Mouse (Mus musculus) lung, postnatal 14 days (tissue): ENCODE data around the gene Kif26b.

Experiments
- DNase-seq: peaks from one replicate; pipeline ENCODE4 v3.0.0; 2021

Kif26b gene

DNA sequence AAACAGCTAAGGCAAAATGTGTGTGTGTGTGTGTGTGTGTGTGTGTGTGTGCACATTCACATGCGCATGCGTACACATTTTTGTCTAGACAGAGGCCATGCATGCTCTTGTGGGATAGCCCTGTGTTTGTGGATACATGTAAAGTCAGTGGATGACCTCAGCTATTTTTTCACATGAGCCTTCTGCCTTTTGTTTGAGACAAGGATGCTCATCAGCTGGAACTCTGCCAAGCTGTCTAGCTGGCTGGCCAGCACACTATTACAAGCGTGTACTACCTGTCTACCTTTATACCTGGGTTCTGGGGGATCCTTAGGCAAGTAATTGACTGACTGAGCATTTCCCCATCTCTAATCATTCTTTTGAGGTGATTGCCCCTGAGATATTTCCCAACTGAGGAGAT, 201.3 kb downstream of the Kif26b start:
- DNase-seq = no peak

DNA sequence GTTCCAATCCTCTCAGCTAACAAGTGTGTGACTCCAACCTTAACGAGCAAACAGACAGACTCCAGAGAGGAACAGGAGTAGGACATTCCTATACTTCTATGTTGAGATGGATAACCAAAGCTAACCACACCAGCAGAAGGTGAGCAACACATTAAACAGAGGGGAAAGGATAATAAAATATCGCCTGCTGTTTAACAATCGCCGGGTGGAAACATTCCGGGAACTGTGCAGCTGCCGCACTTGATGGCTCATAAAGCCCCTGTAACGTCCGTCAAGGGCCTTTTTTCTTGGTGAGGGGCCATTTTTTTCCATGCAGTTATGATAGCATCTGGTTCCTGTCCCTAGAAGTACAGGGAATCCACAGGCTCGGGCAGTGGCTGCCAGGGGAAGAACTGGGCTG, 204.1 kb downstream of the Kif26b start:
- no peak for DNase-seq

DNA sequence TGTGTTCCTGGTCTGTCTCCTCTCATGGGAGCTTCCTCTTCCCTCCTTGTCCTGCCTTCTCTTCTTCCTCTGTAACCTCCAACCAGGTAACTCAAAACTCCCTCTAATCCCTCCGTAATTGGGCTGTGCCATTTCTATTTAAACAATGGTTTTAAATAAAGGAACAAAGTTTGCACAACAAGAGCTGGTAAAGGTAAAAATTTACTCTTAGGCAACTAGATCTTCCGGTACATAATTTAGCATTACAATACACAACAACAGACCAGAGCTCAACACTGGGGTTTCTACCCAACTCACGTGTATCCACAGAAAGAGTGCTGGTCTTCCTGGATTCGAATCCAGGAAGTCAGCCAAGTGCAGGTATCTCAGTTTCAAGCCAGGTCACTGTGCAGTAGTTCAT, 205.7 kb downstream of the Kif26b start:
- no peak for DNase-seq

DNA sequence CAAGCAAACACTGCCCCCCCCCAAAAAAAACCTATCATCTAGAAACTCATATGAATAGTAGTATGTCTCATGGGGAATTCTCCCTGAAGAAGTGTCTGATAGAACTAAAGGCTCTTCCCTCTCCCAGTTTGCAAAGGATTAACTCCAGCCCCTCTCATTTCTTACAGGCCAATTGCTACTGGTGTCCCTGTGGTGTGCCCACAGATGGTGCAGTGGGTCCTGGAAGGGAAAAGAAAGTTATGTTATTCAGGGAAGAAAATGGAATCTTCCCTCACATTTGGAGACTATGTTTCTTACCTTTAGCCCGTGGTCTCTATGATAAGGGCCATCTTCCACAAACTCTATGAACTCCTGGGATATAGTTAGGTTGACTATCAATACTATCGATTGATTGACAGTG, 208.0 kb downstream of the Kif26b start:
- no peak for DNase-seq

DNA sequence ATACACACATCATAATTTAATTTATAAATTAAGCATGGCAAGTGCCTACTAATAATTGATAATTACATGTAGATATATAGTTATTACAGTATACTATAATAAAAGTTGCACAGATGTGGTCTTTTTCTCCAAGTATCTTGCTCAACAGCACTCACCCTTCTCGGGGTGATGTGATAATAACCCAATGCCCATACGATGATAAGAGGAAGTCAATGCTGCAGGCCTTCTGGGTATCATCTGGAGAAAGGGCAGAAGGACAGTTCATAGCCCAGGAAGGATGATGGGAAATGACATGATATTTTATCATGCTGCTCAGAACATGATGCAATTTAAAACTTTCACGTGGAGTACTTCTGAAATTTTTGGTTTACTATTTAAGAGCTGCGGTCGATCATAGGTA, 214.9 kb downstream of the Kif26b start:
- DNase-seq = no peak

DNA sequence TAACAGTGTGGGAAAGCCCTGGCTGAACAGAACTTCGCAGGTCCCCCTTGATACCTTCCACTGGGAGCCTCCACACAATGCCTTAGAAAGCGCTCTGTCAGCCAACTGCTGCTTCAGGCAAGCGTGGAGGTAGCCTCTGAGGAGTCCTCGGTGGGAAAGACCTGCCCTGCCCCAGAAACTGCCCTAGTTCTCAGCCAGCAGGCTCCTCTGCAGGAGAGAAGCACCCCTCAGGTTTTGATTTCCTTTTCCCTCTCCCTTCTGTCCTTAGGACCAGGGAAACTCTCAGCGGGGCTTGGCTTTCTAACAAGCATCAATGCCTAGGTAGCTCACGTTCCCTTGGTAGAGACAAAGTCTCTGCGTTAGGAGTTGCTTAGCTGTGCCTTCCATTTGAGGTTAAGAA, 215.6 kb downstream of the Kif26b start:
- no peak for DNase-seq

DNA sequence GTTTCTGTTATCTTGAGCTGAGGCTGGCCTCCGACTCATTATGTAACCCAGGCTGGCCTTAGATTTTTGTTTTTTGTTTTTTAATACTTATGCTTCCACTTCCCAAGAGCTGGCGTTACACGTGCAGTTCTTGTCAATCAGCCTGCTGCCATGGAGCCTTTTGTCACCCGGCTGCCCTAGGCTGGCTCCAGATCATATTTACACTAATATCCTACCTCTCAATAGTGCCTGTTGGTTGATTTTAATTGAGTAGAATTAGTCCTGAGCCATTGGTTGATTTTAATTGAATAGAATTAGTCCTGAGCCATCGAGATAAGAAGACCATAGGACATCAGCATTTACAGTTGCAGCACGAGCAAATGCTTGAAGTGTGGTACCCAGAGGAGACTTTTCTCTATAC, 216.0 kb downstream of the Kif26b start:
- no peak for DNase-seq

DNA sequence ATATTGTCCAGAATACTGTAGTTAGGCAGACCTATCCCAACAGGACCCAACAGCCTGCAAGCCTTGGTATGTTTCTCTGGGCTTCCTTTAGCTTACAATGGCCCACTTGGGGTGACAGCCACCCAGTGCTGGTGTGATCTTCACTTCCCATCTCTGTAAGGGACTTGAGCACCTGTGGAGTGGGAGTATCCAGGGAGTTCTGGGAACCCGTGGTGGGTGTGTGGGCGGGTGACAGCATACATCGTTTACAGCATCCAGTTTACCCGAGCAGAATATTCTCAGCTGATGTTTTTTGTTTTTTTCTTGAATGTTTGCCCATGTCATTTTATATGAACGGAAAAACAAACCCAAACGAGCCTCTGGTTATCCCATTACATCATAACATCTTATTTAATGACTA, 216.5 kb downstream of the Kif26b start:
- DNase-seq = no peak

DNA sequence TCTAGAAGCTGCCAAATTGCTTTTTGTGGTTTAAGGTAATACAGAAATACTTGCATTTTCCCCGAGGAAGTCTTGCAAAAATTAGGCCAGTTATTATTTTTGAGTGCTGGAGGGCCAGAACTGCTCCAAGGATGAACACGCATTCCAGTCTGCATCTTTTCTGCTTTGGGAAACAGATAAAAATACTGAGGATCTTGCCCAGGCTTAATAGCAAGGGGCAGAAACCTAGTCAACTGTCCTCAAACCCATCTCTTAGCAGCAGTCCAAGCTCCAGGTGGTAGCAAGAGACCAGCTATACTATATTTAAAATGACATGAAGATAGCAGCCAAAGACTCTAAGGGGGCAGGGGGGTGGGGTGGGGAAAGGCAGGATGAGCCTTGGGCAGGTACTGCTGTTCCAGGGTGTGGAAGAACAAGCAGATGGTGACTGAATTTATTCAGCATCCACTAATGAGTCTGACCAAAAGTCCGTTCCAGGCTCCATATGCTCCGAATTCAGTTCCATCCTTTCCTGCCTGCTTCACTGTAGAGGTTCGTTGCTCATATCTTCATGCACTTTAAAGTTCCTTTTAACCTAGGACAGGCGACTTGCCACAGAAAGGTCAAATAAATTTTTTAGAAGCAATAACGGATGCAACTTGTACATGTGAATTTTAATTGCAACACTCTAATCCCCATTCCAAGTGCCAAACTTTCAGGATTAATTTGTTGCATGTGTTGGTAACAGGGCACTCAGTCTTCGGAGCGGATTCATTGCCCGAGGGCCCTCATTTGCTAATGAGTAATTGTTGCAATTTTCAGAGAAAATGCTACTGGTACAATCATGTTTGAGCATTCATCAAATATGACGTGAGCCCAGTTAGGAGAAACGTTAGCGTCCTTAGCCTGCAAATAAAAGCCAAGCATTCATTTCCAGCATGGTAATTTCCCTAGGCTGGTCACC, 218.6 kb downstream of the Kif26b start:
- no peak for DNase-seq

DNA sequence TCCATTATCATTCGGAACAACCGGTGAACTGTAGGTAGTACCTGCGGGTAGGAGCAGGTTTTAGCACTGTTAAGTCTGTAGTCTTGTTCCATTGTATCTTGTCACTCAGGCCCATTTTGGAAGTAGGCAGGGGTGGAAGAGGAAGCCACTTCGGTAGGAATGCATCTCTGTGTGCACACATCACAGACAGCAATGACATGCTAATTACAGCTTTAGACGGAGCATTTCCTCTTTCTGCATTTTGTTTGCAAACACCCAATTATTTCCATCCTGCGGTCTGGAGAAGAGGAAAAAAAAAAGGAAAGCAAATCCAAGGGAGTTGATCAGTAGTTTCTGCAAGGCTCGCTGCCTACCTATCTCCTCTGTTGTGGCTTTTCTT, 219.3 kb downstream of the Kif26b start:
- no peak for DNase-seq

DNA sequence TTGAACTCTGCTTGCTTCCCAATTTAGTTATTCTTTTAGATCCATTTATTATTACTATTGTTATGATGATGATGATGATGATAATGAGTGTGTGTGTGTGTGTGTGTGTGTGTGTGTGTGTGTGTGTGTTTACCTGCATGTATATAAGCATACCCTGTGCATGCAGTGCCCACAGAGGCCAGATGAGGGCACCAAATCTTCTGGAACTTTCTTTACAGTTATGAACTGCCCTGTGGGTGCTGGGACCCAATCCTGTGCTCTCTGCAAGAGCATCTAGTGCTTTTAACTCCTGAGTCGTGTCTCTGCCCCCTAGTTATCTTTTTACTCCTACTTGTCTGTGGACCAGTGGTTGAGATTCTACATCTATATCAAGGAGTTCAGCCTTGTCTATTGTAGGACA, 219.7 kb downstream of the Kif26b start:
- DNase-seq = no peak

DNA sequence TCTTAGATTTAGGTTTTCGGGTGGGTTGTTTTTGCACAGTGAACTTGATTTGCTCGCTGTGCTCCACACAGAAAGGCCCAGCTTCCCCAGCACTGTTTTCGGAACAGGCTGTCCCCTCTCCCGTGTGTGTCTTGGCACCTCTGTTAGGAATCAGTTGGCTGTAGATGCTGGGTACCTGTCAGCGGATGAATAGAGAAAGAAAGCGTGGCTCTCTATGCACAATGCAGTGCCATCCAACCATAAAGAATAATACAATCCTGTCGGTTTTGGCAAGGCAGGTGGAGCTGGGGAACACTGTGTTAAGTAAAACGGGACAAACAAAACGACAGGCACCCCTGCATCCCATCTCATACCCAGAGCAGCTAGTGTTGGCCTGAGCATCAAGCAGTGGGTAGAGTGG, 220.9 kb downstream of the Kif26b start:
- no peak for DNase-seq

DNA sequence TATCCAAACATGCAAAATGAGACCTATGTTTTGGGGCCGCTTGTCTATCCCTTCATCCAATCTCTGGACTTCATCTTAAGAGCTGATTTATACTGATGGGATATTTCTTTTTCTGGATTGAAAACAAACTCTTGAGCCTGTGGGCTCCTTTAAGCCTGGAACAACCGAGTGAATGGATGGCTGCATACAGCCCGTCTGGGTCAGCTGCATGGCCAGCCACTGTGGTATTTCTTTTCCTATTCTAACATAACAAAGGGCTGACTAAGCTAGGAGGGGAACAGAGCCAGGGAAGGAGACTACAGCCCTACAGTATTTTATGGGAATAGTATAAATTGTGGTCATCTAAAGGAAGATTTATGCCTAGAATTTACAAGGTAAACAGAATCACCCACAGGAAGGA, 229.5 kb downstream of the Kif26b start:
- DNase-seq = no peak

DNA sequence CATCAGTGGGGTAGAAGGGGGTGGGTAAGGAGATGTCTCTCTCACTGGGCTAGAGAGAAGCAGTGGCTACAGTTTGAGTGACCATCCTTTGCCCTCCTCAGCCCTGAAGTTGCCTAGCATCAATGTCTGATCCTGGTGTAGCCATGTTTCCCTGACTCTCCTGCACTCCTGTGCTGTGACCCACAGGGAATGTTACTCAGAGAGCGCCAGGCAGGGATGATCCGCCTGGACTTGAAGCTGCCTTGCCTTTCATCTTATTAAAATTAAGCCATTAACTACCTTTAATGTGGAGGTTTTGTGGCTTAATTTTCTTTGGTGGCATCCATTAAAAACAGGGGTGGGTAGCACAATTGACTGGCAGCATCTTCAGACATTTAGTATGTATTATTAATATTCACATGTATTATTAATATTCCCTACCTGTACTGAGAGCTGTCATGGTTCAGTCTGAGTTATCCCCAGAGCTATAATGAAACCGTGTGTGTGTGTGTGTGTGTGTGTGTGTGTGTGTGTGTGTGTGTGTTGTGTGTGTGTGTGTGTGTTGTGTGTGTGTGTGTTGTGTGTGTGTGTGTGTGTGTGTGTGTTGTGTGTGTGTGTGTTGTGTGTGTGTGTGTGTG, 233.3 kb downstream of the Kif26b start:
- no peak for DNase-seq

DNA sequence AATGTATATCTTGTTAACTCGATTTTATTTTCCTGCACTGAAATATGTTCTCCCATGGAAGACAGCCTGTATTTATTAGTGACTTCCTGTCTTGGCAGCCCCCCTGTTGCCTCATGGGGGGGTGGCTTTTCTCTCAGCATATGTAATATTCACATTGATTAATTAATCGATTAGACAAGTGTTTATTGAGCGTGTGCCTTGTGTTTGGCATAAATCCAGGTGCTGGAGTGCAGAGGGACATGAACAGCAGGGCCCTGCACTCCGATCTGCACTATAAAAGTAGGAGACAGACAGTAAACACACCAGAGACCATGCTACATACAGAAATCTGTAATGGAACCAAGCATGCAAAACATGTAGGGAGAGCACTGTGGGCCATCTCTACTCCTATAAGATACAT, 236.0 kb downstream of the Kif26b start:
- no peak for DNase-seq

DNA sequence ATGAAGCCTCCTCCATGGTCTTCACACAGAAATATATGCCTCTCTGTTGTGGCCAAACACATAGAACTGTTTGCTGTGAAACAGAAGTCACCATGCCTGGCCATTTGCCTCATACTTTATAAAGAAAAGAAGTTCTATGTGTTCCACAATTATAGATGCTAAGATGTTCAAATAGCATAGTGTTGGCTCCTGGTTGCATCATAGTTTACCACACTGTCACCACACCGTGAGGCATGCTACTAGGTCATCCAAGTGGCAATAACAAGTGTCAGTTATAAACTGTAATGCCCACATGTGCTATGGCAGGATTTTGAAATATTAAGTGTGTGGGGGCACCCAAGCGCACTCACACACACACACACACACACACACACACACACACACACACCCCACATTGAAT, 236.7 kb downstream of the Kif26b start:
- DNase-seq = no peak

DNA sequence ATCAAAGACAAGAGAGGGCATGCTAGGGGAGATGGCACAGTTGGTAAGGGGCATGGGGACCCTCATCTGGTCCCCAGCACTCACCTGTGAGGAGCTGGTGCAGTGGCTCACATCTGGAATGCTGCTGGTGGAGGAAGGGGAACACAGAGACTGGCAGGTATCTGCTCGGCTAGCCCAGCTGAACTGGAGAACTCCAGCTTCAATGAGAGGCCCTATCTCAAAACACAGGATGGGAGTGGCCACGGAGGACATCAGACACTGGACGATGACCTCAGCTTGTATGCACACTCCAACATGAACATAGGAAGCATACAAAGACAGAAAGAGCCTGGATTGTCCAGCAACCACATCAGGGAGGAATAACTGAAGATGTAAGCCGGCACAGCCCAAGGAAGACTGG, 240.1 kb downstream of the Kif26b start:
- DNase-seq = no peak

DNA sequence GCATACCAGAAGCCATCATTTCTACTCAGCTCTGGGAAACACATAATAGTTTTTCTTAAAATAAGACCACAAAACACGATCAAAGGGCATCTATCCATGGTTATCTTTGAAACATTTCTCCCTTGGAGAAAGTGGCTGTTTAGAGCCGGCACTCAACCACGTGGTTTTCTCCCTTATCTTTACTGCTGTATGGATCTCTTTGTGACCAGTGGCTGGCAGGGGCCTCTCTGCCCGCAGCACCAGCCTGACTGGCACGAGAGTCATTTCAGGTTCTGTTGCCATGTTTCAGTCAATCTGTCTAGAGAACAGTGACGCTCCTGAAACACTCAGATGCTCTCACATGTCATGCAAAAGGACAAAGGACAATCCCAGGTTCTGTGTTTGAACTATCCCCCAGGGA, 241.1 kb downstream of the Kif26b start:
- DNase-seq = no peak

DNA sequence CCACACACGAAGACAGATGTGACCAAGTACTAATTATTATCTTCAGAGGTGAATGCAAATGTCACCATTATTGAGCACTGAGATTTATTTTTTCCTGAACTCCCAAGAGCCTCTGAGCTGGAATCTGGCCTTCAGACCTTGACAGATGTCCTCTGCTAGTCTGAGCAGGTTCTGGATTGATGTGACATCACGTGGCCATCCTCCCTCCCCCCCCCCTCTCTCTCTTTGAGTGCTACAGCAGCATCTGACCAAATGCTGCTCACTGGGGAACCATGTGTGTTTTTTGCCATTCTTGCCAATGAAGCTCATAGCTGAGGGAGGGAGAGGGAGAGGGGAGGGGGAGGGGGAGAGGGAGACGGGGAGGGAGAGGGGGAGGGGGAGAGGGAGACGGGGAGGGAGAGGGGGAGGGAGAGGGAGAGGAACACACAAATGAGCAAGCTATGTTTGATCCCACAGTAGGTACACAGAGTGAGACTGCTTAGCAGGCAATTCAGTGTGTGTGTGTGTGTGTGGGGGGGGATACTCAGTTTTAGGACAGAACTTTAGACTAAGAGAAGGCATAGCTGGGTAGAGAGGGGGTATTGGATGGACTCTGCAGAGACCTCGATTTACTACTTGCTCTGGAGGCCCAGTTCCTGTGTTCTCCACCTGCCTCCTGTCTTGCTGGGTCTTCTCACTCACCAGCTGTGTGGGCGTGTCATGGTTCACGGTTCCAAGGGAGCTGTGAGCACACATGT, 241.9 kb downstream of the Kif26b start:
- no peak for DNase-seq

DNA sequence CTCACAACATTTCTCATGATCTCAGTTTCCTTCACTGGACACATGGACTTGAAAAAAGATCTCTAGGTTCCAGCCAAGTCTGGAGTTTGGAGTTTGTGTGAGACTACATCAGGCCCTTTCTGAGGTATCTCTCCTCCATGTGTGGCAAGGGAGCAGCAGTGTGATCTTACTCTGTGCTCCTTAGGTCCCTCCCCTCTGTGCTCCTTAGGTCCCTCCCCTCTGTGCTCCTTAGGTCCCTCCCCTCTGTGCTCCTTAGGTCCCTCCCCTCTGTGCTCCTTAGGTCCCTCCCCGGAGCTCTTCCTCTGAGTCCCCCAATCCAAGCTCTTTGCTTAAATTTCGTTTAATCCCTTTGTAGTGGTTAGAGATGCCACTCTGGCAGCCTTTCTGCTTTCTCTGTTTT, 250.8 kb downstream of the Kif26b start:
- no peak for DNase-seq

DNA sequence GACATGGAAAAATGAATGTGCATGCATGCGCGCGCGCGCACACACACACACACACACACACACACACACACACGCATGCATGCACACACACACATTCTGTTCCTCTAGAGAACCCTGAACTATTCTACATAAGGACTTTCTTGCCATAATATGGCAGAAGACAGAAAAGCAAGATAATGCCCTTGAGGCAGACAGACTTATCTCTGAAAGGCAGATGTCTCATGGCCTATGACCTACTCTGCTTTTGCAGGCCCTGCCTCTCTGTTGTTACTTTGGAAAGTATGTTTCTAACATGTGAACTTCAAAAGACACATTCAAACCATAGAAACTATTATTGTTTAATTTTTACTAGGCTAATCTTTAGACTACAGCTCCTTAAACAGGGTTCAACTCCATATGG, 255.1 kb downstream of the Kif26b start:
- DNase-seq = no peak

DNA sequence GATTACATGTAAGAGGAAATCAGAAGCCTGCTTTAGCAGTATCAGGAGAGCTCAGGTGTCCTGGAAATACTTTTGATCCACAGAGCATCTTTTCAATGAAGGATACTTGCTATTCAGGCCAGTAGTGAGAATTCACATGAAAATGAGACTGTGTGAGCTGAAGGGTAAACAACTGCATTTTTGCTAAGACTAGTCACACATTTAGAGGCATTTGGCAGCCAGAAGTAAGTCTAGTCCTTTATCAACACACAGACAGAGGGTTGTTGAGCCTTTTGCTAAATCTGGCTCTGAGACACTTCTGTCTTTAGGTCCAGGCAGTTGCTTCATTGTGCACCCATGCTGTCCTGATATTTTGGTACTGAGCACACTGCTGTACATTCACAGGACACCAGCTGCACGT, 262.3 kb downstream of the Kif26b start:
- DNase-seq = no peak

DNA sequence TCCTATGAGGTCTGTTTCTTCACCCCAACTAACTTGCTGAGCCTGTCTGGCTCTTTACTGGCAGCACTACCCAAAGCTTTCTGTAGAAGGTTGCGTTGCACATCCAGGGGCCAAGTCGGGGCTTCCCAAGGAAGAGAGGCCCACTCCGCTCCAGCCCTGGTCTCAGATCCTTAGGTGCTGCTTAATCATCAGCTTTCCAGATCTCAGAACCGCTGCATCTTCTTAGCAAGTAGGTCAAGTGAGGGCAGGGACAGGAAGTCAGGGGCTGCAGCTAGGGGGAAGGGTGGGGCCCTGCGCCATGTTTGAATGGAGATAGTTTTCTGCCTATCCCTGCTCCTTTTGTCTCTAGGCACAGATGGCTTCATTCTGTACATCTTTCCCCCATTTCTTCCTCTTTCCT, 263.8 kb downstream of the Kif26b start:
- no peak for DNase-seq

DNA sequence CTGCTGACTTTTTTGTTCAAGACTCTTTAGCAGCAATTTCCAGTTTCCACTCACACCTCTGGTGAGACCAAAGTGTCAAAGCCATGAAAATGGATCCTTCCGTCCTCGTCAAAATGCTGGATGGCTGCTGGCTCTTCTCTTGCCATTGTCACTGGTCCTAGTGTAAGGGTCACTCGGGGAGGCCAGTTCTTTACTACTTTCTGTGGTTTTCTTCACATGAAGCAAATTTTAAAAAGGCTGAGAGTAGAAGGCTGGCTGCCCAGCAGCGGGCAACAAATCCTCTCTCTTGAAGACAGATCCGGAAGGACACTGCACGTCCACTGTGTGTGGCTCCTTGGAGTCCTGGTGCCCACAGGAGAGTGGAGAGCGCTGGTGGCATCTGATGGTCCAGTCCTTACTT, 265.9 kb downstream of the Kif26b start:
- DNase-seq = no peak
